Mouse (Mus musculus) midbrain, embryonic 11.5 days (tissue): ENCODE measurements around the gene Pcgf2. TPM values are rescaled to one million over a fixed set of nuclear protein-coding genes. Genes with fewer than 3 reads are reported as not detected.

Experiments used
- ATAC-seq: fragments of 200-750 bp; cut with Nextera tagmentation; 2 replicates; pipeline ENCODE4 v1.8.0; 2017; ENCODE audit warnings: moderate TSS enrichment, moderate library complexity; ENCODE audit not compliant: low FRiP score
- DNase-seq: peaks from one replicate; pipeline ENCODE4 v3.0.0; 2015; ENCODE audit warnings: low spot score; ENCODE audit errors: missing footprints
- H3K27ac ChIP-seq: fragments of 300-500 bp; sonication (generic); 2 replicates; pipeline ENCODE4 v1.5.1; 2014; ENCODE audit warnings: low read depth, low read length
- H3K27me3 ChIP-seq: fragments of 300-500 bp; sonication (generic); 2 replicates; pipeline ENCODE4 v1.6.1; 2014; ENCODE audit warnings: mild to moderate bottlenecking, low read length, moderate library complexity, mixed read lengths; ENCODE audit not compliant: control insufficient read depth, insufficient read depth
- H3K36me3 ChIP-seq: fragments of 300-500 bp; sonication (generic); 2 replicates; pipeline ENCODE4 v1.6.1; 2014; ENCODE audit warnings: mild to moderate bottlenecking, low read length, moderate library complexity, mixed read lengths; ENCODE audit not compliant: control insufficient read depth, insufficient read depth
- H3K4me1 ChIP-seq: fragments of 300-500 bp; sonication (generic); 2 replicates; pipeline ENCODE4 v1.6.1; 2014; ENCODE audit warnings: low read length; ENCODE audit not compliant: control insufficient read depth, insufficient read depth
- H3K4me2 ChIP-seq: fragments of 300-500 bp; sonication (generic); 2 replicates; pipeline ENCODE4 v1.6.1; 2014; ENCODE audit warnings: mild to moderate bottlenecking, moderate library complexity
- H3K4me3 ChIP-seq: fragments of 300-500 bp; sonication (generic); 2 replicates; pipeline ENCODE4 v1.5.1; 2014; ENCODE audit warnings: low read depth, low read length
- H3K9ac ChIP-seq: fragments of 300-500 bp; sonication (generic); 2 replicates; pipeline ENCODE4 v1.6.1; 2014; ENCODE audit warnings: low read length
- H3K9me3 ChIP-seq: fragments of 300-500 bp; sonication (generic); 2 replicates; pipeline ENCODE4 v1.6.1; 2016; ENCODE audit warnings: low read length; ENCODE audit not compliant: control insufficient read depth
- WGBS: fragments of 180-500 bp; shearing (Covaris S2); extraction: QIAGEN DNeasy Blood & Tissue Kit; methylation state at CpG from one replicate; pipeline ENCODE4 v1.1.7; 2014; 5-methylcytosine and 5-hydroxymethylcytosine counted together
- polyA plus RNA-seq: library from polyadenylated mRNA; unstranded; fragments of >200 nt; fragmentation: Nextera tagmentation; extraction: Ambion mirVana; gene quantifications from 2 replicates; pipeline ENCODE4 v1.2.1, GENCODE M21; 2014

Gene Pcgf2
- polyA plus RNA-seq = 13.4 and 16.1 TPM in 2 replicates

DNA sequence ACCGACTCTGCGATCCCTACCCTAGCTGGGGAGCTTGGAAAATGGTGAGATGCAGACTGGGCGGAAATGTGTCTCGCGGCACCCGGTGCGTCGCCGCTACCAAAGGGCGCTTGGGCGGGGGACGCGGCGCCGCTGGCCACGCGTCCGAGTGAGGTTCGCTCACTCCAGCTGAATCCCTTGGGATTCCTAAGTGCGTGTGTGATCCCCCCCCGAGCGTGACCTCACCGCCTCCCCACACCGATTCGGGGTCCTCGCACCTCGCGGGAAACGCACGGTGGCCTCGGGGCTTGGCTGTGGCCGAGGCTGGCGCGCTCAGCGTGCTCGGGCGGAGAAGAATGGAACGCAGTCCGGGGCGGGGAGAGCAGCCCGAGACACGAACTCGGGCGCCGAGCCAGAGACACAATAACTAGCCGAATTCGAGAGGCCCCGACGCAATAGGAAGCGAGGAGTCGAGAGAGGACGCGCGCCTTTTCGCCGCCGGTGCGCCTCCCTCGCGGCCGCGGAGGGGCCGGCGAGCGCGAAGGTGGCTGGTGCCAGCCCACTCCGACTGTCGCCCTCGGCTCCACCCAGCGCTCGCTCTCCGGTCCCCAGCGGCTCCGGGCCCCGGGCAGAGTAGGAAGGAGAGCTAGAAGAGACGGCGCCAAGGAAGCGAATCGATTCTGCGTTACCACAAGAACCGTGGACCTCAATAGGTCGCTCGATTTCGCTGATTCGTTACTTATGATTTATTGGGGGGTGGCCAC lies at the start of gene Pcgf2:
Gene Pcgf2, minus strand, starts transcription at position 495 of the 743 bp plus-strand sequence.
- H3K36me3 ChIP-seq = no peaks in the 10 kb centered on the region
- H3K27ac ChIP-seq = peak within 1 kb of the TSS; percentile 96
- no peaks in the 10 kb centered on the region for H3K9me3 ChIP-seq
- peak within 1 kb of the TSS; percentile 97 for H3K9ac ChIP-seq
- ATAC-seq (peak; percentile 14), DNase-seq (peak; percentile 97)
- H3K4me2 ChIP-seq = peak within 1 kb of the TSS; percentile 95
- peaks cover 39% of the 10 kb centered on the region for H3K4me1 ChIP-seq
- WGBS = under 1% methylated on average over 85 of the region's 85 CpGs
- H3K4me3 ChIP-seq = peak within 1 kb of the TSS; percentile 82
- no peaks in the 10 kb centered on the region for H3K27me3 ChIP-seq

GRCm38 (mm10) chr11:97748496-97748895 lies 48.2 kb upstream of the Pcgf2 start:
- H3K9me3 ChIP-seq = no peaks in the 10 kb centered on the region; the same call in 1 of the 2 replicates
- no peak for ATAC-seq
- H3K4me2 ChIP-seq = no peak overlapping the region
- peaks cover 4% of the 10 kb centered on the region for H3K4me1 ChIP-seq
- WGBS = 87% methylated on average over 5 of the region's 5 CpGs
- no peaks in the 10 kb centered on the region for H3K27me3 ChIP-seq
- H3K27ac ChIP-seq = no peak overlapping the region
- H3K4me3 ChIP-seq = no peak overlapping the region
- H3K9ac ChIP-seq = no peak overlapping the region
- peak; percentile 57 for DNase-seq
- peaks cover 29% of the 10 kb centered on the region for H3K36me3 ChIP-seq

GRCm38 (mm10) chr11:97747773-97748172 lies 47.5 kb upstream of the Pcgf2 start:
- peaks cover 12% of the 10 kb centered on the region for H3K4me1 ChIP-seq
- no peaks in the 10 kb centered on the region; the same call in 1 of the 2 replicates for H3K9me3 ChIP-seq
- DNase-seq (peak; percentile 70), ATAC-seq (no peak)
- no peak overlapping the region for H3K27ac ChIP-seq
- H3K36me3 ChIP-seq = peaks cover 27% of the 10 kb centered on the region
- no peak overlapping the region for H3K9ac ChIP-seq
- H3K4me3 ChIP-seq = no peak overlapping the region
- no peak overlapping the region for H3K4me2 ChIP-seq
- H3K27me3 ChIP-seq = no peaks in the 10 kb centered on the region
- 92% methylated on average over 8 of the region's 8 CpGs for WGBS

DNA sequence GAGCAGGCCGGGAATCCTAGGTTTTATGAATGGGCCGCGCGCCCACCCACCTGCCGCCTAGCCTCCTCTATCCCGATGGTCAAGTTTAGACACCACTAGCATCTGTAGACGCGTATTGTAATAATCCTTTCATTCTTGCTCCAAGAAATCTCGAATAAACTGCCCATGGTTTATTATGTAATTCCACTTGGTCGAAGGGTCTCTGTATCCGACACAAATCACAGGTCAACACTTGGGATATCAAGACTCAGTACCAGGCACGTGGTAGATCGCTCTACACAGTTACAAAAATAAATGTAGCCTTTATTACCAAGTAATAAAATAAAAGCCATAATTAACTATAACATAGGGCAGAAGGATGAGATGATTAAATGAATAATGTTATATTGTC lies 45.0 kb upstream of the Pcgf2 start:
- Histone ChIP-seq H3K9ac (no peak overlapping the region), H3K9me3 (no peaks in the 10 kb centered on the region), H3K4me1 (peaks cover 14% of the 10 kb centered on the region), H3K4me2 (peak overlapping the region; percentile 41), H3K4me3 (peak overlapping the region; percentile 62), H3K27ac (no peak overlapping the region), H3K27me3 (no peaks in the 10 kb centered on the region), H3K36me3 (peaks cover 13% of the 10 kb centered on the region)
- ATAC-seq (no peak), DNase-seq (no peak)
- WGBS = 14% methylated on average over 13 of the region's 13 CpGs

DNA sequence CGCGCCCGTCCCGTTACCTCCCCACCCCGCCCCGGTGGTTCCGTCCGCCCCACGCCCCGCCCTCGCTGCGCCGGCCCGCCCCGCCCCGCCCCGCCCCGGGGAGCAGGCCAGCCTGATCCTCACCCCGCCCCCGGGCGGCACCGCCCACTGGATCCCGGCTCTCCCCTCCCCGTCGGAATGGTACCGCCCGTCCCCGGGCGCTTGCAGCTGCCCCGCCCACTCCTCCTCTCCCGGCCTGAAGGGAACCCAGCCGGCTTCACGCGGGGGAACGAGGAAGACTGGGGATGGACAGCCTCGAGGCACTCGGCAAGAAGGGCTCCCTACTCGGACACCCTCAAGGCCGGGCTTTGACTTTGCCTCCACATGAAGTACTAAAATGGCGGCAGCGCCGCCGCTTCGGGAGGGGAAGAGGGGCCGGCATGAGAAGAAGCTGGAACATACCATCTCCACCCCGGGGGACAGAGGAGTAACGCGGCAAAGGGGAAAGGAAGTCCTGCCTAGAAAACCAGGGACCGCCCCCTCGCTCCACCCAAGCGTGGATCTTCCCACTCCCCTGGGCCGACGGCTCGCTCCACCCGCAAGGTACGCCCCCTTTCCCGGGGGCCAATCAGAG lies 44.5 kb upstream of the Pcgf2 start:
- peak; percentile 97 for ATAC-seq

GRCm38 (mm10) chr11:97744063-97744717 lies 43.9 kb upstream of the Pcgf2 start, which contains the start of gene Pip4k2b:
Gene Pip4k2b, minus strand, starts transcription at chr11:97744704.
- Histone ChIP-seq H3K4me2 (peak within 1 kb of the TSS; percentile 82), H3K4me1 (peaks cover 14% of the 10 kb centered on the region), H3K9me3 (no peaks in the 10 kb centered on the region), H3K9ac (peak within 1 kb of the TSS; percentile 92), H3K27ac (peak within 1 kb of the TSS; percentile 89), H3K36me3 (peaks cover 10% of the 10 kb centered on the region; the same call in 1 of the 2 replicates), H3K27me3 (no peaks in the 10 kb centered on the region), H3K4me3 (peak within 1 kb of the TSS; percentile 62)
- peak; percentile 95 for DNase-seq
- under 1% methylated on average over 49 of the region's 63 CpGs for WGBS
- ATAC-seq = peak; percentile 36; the same call in 1 of the 2 replicates

More for the DNA sequence above, 44.5 kb upstream of the Pcgf2 start:
- peak; percentile 100 for DNase-seq
- Histone ChIP-seq H3K9ac (peak overlapping the region; percentile 92), H3K4me3 (peak overlapping the region; percentile 62), H3K4me2 (peak overlapping the region; percentile 82), H3K27ac (peak overlapping the region; percentile 89), H3K9me3 (no peaks in the 10 kb centered on the region), H3K4me1 (peaks cover 14% of the 10 kb centered on the region), H3K27me3 (no peaks in the 10 kb centered on the region), H3K36me3 (peaks cover 10% of the 10 kb centered on the region; the same call in 1 of the 2 replicates)
- WGBS = under 1% methylated on average over 47 of the region's 57 CpGs

DNA sequence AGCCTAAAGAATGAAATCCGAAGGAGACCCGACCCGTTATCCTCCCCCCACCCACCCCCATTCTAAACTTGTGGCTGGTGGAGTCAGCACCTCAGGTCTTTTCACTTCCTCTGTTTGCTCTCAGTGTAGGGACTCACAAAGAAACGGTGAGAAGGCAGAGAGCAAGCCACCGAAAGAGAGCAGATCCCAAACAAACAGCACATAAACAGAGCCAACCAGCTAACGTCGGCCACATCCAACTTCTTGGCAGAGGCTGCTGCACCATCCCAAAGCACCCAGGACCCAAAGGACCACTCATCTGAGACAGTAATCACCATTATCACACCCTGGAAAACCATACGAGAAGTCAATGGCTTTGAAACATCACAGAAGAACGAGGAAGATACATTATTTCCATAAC lies 43.1 kb upstream of the Pcgf2 start:
- Histone ChIP-seq H3K9me3 (no peaks in the 10 kb centered on the region), H3K36me3 (peaks cover 10% of the 10 kb centered on the region; the same call in 1 of the 2 replicates), H3K4me2 (peak overlapping the region; percentile 82), H3K9ac (peak overlapping the region; percentile 82), H3K4me3 (peak overlapping the region; percentile 62), H3K27ac (no peak overlapping the region), H3K27me3 (no peaks in the 10 kb centered on the region), H3K4me1 (peaks cover 14% of the 10 kb centered on the region)
- no peak for ATAC-seq
- DNase-seq = peak; percentile 67
- 50% methylated on average over 9 of the region's 9 CpGs for WGBS

- DNase-seq (no peak), ATAC-seq (no peak)
- Histone ChIP-seq H3K4me2 (no peak overlapping the region), H3K4me1 (peaks cover 14% of the 10 kb centered on the region), H3K9me3 (no peaks in the 10 kb centered on the region), H3K27me3 (no peaks in the 10 kb centered on the region), H3K27ac (no peak overlapping the region), H3K36me3 (peaks cover 5% of the 10 kb centered on the region; the same call in 1 of the 2 replicates), H3K4me3 (no peak overlapping the region), H3K9ac (no peak overlapping the region)
- 82% methylated on average over 9 of the region's 9 CpGs for WGBS
Observed at GRCm38 (mm10) chr11:97742591-97742990, 42.3 kb upstream of the Pcgf2 start.
